Mouse (Mus musculus) right cerebral cortex, postnatal 25 days (tissue): ENCODE measurements around the gene Gpr153.
A peak's percentile ranks its signal among the peaks of the same experiment; 100 is the strongest.

Source experiments
- DNase-seq: peaks from one replicate; pipeline ENCODE4 v3.0.0; 2022

Gpr153 gene

GRCm38 (mm10) chr4:152290385-152290784 is 16.4 kb downstream of the Gpr153 start:
- DNase-seq = no peak

- no peak for DNase-seq
Observed at GRCm38 (mm10) chr4:152290991-152291390, 17.0 kb downstream of the Gpr153 start.

- DNase-seq = no peak
Observed at GRCm38 (mm10) chr4:152291562-152291961, 17.5 kb downstream of the Gpr153 start, which contains the start of gene Hes3. Hes3 (minus strand) TSS chr4:152291662.

DNA sequence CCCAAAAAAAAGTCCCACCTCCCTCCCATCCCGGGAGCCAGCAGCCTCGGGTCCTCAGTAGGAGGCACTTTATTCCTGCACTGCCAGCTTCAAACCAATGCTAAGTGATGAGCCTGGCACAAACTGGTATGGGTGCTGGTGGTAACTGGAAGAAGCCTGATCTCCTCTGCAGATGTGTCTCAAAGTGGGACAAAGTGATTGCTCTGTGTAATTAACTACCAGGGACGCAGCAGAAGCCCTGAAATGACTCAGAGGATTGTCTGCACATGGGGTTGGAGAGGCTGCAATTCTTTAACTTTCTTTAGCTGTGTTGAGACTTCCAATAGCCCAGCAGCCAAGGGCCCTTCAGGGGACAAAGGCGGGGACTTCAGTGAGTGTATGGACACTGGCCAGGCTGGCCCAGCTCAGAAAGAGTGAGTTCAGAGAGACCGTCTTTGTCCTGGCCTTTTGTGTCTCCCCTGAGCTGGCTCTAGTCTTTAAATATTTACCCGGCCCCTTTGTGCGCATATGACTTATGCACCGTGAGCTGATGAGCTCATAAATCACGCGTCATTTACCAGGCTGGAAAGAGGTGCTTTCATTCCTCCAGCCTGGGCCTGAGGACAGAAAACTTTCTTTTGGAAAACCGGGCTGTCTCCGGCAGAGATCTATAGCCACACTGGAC is 18.2 kb downstream of the Gpr153 start:
- no peak for DNase-seq

GRCm38 (mm10) chr4:152294188-152294929 is 20.3 kb downstream of the Gpr153 start:
- DNase-seq = no peak

- DNase-seq = no peak
Observed at GRCm38 (mm10) chr4:152295916-152296315, 21.9 kb downstream of the Gpr153 start.

- DNase-seq = no peak
Observed at GRCm38 (mm10) chr4:152296371-152296770, 22.3 kb downstream of the Gpr153 start.

- DNase-seq = peak; percentile 99
Observed at GRCm38 (mm10) chr4:152296874-152297861, 23.1 kb downstream of the Gpr153 start, which contains the start of gene Icmt. Icmt (plus strand) TSS chr4:152297227.

GRCm38 (mm10) chr4:152298836-152299235 is 24.8 kb downstream of the Gpr153 start:
- DNase-seq = no peak

GRCm38 (mm10) chr4:152300375-152300774 is 26.3 kb downstream of the Gpr153 start:
- no peak for DNase-seq

DNA sequence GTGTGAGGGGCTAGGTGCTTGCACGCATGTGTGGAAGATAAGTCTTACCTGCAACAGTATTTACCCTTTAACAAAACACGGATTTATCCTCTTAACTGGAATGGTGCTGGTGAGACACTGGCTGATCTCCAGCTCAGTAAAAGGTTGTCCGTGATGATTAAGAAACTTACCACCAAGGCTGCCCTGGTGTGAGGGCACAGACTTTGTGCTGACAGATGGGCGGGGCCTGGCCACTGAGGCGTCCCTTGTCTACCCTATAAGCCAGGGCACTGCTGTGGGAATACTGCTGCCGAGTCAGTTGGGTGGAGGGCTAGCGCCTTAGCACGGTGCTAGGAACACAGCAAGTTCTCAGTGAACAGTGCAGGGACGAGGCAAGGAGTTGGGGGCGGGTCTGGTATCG is 28.0 kb downstream of the Gpr153 start:
- no peak for DNase-seq

- DNase-seq = no peak
Observed at GRCm38 (mm10) chr4:152303172-152303571, 29.1 kb downstream of the Gpr153 start.

DNA sequence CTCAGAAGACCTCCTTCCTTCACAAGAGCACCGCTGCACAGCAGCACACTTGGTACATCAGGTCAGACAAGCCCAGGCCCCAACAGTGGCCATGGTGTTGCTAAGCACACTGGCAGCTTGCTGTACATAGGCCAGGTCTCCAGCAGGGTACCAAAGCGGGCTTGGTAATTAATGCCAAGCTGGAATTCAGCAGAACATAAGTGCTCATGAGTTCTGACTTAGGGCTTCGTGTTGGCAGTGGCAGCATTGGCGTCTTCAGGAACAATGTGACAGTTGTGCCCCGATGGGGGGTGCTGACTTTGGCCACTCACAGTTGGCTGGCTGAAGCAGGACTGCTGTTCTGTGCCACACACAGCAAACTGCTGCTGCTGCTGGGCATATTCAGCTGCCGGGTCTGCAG is 30.7 kb downstream of the Gpr153 start:
- no peak for DNase-seq

GRCm38 (mm10) chr4:152305991-152306390 is 32.0 kb downstream of the Gpr153 start:
- no peak for DNase-seq

DNA sequence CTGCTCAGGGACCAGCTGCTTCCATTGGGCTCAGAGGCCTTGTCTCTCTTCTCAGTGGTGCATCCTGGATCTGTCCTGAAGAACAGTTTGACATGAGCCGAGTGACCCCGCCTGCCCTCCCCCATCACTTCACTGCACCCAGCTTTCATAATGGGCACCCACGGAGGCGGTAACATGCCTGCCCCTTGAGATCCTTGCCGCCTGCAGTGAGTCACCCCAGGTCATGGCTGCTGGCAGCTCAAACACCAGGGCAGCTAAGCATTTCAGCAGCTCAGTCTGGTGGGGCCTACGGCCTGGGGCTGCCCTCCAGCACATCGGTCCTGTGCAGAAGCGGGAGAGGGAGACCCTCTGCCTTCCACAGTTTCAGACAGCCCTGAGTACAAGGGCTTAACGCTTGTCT is 33.5 kb downstream of the Gpr153 start:
- no peak for DNase-seq

DNA sequence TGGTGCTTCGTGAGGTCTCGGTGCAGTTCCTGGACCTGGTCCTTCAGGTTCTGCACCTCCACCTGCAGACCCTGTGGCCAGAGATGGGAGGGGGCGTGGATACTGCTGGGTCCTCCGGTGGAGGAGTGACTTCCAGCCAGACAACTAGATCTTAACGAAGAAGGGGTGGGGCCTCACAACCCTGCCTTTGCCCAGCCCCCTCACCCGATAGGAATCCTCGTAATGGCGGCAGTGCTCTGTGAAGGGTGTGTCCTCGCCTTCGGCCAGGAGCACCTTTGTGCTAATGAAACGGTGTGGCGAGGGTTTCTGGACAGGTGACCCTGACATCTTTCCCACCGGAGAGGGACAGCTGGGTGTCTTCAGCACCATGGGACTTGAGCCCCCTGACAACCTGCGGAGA is 38.2 kb downstream of the Gpr153 start:
- DNase-seq = no peak

DNA sequence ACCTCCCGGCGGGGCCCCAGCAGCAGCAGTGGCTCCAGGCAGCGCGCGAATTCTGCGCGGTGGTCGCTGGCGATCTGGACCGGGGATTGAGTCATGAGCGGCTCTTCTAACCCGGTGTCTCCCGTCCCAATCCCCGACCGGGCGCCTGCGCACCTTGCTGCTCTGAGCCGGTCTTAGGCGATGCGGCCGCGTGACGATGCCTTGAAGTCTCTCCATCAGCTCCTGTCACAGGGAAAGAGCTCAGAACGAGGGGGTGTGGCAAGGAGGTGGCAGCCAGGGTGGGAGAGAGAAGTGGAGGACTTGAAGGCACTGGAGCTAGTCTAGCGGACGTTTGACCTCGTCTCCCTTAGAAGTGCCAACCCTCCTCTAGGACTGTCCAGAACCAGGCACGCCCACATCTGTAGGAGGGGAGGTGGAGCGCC is 39.2 kb downstream of the Gpr153 start:
- DNase-seq = peak; percentile 42

- no peak for DNase-seq
Observed at GRCm38 (mm10) chr4:152313934-152314333, 39.9 kb downstream of the Gpr153 start.

- DNase-seq = peak; percentile 40
Observed at GRCm38 (mm10) chr4:152315498-152316213, 41.6 kb downstream of the Gpr153 start.

- DNase-seq = no peak
Observed at GRCm38 (mm10) chr4:152317631-152318033, 43.6 kb downstream of the Gpr153 start.

GRCm38 (mm10) chr4:152318517-152319234 is 44.6 kb downstream of the Gpr153 start, which contains the start of gene Rnf207:
Rnf207 (minus strand) TSS chr4:152318993.
- DNase-seq = peak; percentile 46

DNA sequence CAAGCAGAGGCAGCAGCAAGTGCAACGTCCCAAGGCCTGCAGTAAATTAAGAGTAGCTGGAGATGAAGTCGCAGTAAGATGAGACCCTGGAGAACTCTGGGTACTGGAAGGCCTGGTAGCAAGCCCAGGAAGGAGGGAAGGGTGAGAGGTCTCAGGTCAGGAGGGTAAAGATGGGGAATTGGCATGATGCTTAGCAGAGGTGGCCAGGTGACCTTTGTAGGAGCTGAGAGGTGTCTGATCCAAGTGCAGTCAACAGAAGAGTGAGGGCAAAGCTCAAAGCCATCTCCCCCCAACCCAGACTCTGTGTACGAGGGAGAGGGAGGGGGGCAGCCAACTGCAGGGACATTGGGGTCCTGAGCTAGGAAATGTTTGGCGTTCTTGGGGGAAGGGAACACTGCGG is 47.4 kb downstream of the Gpr153 start:
- no peak for DNase-seq
